Mouse (Mus musculus): ENCODE data around the gene Ambp.

Gene Ambp

GRCm38 (mm10) chr4:63154699-63155098 is at the start of gene Ambp:
TSS of gene Ambp (minus strand) at chr4:63154799.
- no peak for DNase-seq (ENCODE audit: low spot score in 2 of 2)

DNA sequence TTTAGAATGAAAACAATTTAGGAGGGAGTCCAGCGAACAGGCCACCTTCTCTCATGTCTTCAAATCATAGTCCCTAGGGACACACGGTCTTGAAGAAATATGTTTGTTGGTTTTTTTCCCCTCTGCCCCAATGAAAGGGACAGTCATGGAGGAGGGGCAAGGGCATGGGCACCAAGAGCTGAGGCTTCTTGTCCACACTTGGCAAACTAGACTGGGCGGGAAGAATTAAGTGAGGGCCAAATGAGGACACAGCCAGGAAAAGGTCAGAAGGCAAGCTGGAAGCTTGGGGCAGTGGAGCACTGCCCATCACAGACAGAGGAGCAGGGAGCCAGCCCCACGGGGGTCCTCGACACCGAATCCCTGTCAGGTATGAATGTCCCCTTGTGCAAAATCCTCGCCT is 49.3 kb upstream of the Ambp start:
- DNase-seq (ENCODE audit: low spot score in 2 of 2), result no peak

GRCm38 (mm10) chr4:63199366-63199765 is 44.8 kb upstream of the Ambp start:
- DNase-seq (ENCODE audit: low spot score in 2 of 2), result no peak

GRCm38 (mm10) chr4:63194366-63194765 is 39.8 kb upstream of the Ambp start:
- DNase-seq (ENCODE audit: low spot score in 2 of 2), result no peak

- DNase-seq (ENCODE audit: low spot score in 2 of 2), result no peak
Measured at GRCm38 (mm10) chr4:63191641-63192040, 37.0 kb upstream of the Ambp start.

DNA sequence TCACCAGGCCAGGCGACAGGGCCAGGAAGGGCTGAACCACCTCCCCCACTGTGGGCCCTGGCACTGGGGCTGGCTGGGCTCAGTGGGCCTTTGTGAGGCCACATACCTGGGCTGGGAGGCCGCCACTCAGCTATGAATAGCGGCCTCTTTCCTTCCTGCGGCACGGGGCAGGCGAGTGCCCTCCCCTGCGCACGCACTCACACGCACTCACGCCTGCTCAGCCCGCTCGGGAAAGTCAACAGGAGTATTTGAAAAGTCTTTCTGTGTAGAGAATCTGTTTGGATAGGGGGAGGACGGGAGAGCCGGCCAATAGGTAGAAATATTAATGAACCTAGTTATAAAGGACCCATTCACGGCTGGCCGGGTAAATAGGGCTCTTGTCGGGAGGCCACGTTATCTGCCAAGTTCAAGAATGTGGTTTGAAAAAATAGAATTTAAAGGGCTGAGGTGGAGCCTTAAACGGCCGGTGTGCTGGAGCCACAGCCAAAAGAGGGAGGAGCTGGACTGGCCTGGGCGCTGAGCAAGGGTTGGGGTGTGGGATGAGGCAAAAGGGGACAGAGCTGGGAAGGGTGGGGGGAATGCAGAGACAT is 31.8 kb upstream of the Ambp start:
- no peak for DNase-seq (ENCODE audit: low spot score in 2 of 2)

GRCm38 (mm10) chr4:63181556-63181955 is 27.0 kb upstream of the Ambp start:
- DNase-seq (ENCODE audit: low spot score in 2 of 2), result peak; percentile 38 to 52

DNA sequence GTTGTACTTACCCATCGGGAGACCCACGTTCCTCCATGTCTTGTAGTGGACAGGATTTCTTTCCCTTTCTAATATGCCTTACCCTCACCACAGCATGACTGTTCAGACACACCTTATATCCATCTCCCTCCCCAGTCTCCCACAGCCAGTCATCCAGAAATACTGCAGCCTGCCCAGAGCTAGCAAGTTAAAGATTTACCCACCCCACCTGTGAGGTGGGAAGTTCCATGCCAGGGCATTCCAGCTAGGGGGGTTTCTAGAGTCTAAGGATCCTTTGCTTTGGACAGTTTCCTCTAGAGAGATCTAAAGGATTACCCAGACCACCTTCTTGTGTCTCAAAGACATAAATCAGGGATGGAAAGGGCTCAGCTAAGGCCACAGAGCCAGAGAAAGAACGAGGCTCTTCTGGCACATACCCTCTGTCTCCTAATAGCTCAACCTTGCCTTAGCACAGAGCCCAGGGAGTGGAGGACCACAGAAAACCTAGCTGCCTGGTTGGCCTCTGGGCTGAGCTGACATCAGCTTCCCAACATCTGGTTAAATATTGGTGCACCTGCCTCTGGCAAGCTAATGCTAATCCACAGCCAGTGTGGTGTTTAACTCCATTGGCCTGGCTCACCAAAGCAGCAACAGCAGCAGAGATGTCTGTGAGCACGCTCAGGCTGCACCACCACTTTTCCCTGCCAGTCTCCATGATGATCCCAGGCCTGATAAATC is 17.5 kb upstream of the Ambp start, which contains the start of gene Kif12:
Gene Kif12, minus strand, starts transcription at position 163 of the 717 bp plus-strand sequence.
- DNase-seq (ENCODE audit: low spot score in 2 of 2), result no peak

DNA sequence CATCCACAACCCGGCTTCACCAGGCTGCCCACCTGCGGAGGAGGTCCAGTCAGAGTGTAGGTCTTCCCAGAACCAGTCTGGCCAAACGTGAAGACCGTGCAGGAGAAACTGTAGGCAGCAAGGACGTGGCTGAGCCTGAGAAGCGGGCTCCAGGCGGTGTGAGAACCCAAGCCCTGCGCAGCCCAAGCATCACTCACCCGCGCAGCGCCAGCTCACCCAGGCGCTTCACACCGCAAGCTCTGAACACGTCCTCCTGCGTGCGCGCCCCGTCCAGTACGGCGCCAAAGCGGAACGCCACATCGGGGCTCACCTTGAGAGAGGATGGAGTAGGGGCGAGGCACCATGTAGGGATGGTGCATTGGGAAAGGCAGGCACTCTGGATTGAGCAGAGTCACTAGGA is 16.5 kb upstream of the Ambp start:
- no peak for DNase-seq (ENCODE audit: low spot score in 2 of 2)

- no peak for DNase-seq (ENCODE audit: low spot score in 2 of 2)
Measured at GRCm38 (mm10) chr4:63170061-63170460, 15.5 kb upstream of the Ambp start.

GRCm38 (mm10) chr4:63166323-63166722 is 11.7 kb upstream of the Ambp start:
- DNase-seq (ENCODE audit: low spot score in 2 of 2), result no peak

- DNase-seq (ENCODE audit: low spot score in 2 of 2), result no peak
Measured at GRCm38 (mm10) chr4:63165636-63166035, 11.0 kb upstream of the Ambp start.

- peak; percentile 69 to 74 for DNase-seq (ENCODE audit: low spot score in 2 of 2)
Measured at GRCm38 (mm10) chr4:63158961-63159592, 4.5 kb upstream of the Ambp start.

GRCm38 (mm10) chr4:63158192-63158591 is 3.6 kb upstream of the Ambp start:
- DNase-seq (ENCODE audit: low spot score in 2 of 2), result no peak

- DNase-seq (ENCODE audit: low spot score in 2 of 2), result no peak
Measured at GRCm38 (mm10) chr4:63156726-63157634, 2.4 kb upstream of the Ambp start.

GRCm38 (mm10) chr4:63155596-63155995 is 997 bp upstream of the Ambp start:
- DNase-seq (ENCODE audit: low spot score in 2 of 2), result no peak

- DNase-seq (ENCODE audit: low spot score in 2 of 2), result no peak
Measured at GRCm38 (mm10) chr4:63154028-63154427, 571 bp downstream of the Ambp start.

- no peak for DNase-seq (ENCODE audit: low spot score in 2 of 2)
Measured at GRCm38 (mm10) chr4:63151127-63151526, 3.5 kb downstream of the Ambp start.

- DNase-seq (ENCODE audit: low spot score in 2 of 2), result no peak
Measured at GRCm38 (mm10) chr4:63147268-63147667, 7.3 kb downstream of the Ambp start.

DNA sequence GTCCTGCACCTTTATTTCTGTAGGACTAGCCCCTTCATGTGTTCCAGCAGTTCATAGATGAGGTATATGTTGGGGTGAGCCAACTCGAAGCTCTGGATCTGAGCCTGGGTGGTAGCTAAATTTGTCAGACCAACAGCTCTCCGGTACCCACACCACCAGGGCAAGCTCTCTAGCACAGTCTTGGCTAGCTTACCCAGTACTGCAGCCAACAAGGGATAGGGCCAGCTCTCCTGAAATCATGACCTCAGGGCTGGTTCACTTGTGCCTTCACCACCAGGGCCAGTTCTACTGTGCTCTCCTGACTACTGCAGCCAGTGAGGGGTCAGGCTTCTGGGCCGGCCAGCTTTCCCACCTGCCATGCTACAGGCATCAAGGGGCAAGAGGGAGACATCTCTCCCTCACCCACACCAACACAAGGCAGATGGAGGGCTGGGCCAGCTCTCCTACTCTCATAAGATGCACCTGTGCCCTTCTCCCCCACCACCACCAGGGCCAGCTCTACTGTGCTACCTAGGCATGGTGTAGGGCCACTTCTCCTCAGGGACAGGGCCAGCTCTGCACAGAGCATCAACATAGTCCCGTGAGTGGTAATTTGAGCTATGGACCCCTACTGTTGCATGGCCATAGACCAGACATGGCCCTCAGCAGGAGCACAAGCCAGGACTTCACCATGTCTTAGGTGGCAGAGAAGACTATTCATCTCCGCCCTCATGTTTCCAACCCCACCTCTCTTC is 24.5 kb downstream of the Ambp start:
- DNase-seq (ENCODE audit: low spot score in 2 of 2), result no peak

GRCm38 (mm10) chr4:63124861-63125466 is 29.6 kb downstream of the Ambp start:
- no peak for DNase-seq (ENCODE audit: low spot score in 2 of 2)
